Mouse (Mus musculus): Measurements from ENCODE around the gene Gm3238.
"Not testable (repeated sequence)": the region's sequence is repeated elsewhere in the genome, so short reads cannot be mapped to it uniquely, and the experiment has no call there.

Gene Gm3238

GRCm38 (mm10) chr10:77771225-77771624 is at the start of gene Gm3238:
Gm3238 (minus strand) TSS chr10:77771325.
- not testable (repeated sequence) for DNase-seq

- DNase-seq, result no peak
Observed at GRCm38 (mm10) chr10:77819203-77819602, 48.1 kb upstream of the Gm3238 start.

GRCm38 (mm10) chr10:77818523-77818922 is 47.4 kb upstream of the Gm3238 start:
- no peak for DNase-seq

- DNase-seq, result no peak
Observed at GRCm38 (mm10) chr10:77815514-77815913, 44.4 kb upstream of the Gm3238 start.

- DNase-seq, result no peak
Observed at GRCm38 (mm10) chr10:77814382-77814781, 43.3 kb upstream of the Gm3238 start, which contains the start of gene Gm2696. Gm2696 (plus strand) TSS chr10:77814682.

- DNase-seq, result no peak
Observed at GRCm38 (mm10) chr10:77811743-77812142, 40.6 kb upstream of the Gm3238 start, which contains the start of gene Gm9507. Gm9507 (minus strand) TSS chr10:77811843.

- DNase-seq, result no peak
Observed at GRCm38 (mm10) chr10:77804095-77804494, 33.0 kb upstream of the Gm3238 start.

GRCm38 (mm10) chr10:77798921-77799508 is 27.9 kb upstream of the Gm3238 start, which contains the start of gene Gm19668:
Gm19668 (minus strand) TSS chr10:77799133.
- DNase-seq, result no peak

GRCm38 (mm10) chr10:77798164-77798920 is 27.2 kb upstream of the Gm3238 start:
- DNase-seq, result peak; percentile 49

- DNase-seq, result no peak
Observed at GRCm38 (mm10) chr10:77797677-77798076, 26.6 kb upstream of the Gm3238 start.

- no peak for DNase-seq
Observed at GRCm38 (mm10) chr10:77794976-77795375, 23.9 kb upstream of the Gm3238 start, which contains the start of gene Gm9639. Gm9639 (minus strand) TSS chr10:77795076.

- DNase-seq, result no peak
Observed at GRCm38 (mm10) chr10:77788621-77789020, 17.5 kb upstream of the Gm3238 start.

GRCm38 (mm10) chr10:77787876-77788275 is 16.8 kb upstream of the Gm3238 start, which contains the start of gene Gm7137:
Gm7137 (minus strand) TSS chr10:77788200.
- not testable (repeated sequence) for DNase-seq

GRCm38 (mm10) chr10:77783396-77783795 is 12.3 kb upstream of the Gm3238 start:
- DNase-seq, result not testable (repeated sequence)

GRCm38 (mm10) chr10:77782442-77782841 is 11.3 kb upstream of the Gm3238 start, which contains the start of gene Gm3250:
Gm3250 (minus strand) TSS chr10:77782542.
- DNase-seq, result not testable (repeated sequence)

- DNase-seq, result not testable (repeated sequence)
Observed at GRCm38 (mm10) chr10:77776844-77777243, 5.7 kb upstream of the Gm3238 start, which contains the start of gene Gm7138. Gm7138 (minus strand) TSS chr10:77776944.

GRCm38 (mm10) chr10:77772142-77772541 is 1.0 kb upstream of the Gm3238 start:
- DNase-seq, result not testable (repeated sequence)

GRCm38 (mm10) chr10:77769727-77770126 is 1.4 kb downstream of the Gm3238 start:
- no peak for DNase-seq

GRCm38 (mm10) chr10:77759582-77759981 is 11.5 kb downstream of the Gm3238 start, which contains the start of gene Gm3233:
Gm3233 (minus strand) TSS chr10:77759682.
- DNase-seq, result not testable (repeated sequence)

- DNase-seq, result no peak
Observed at GRCm38 (mm10) chr10:77753448-77753847, 17.7 kb downstream of the Gm3238 start.

- not testable (repeated sequence) for DNase-seq
Observed at GRCm38 (mm10) chr10:77752312-77752711, 18.8 kb downstream of the Gm3238 start.

GRCm38 (mm10) chr10:77751254-77751653 is 19.9 kb downstream of the Gm3238 start, which contains the start of gene Gm9736:
Gm9736 (minus strand) TSS chr10:77751354.
- not testable (repeated sequence) for DNase-seq

GRCm38 (mm10) chr10:77750686-77751085 is 20.4 kb downstream of the Gm3238 start:
- DNase-seq, result peak; percentile 54
